Mouse (Mus musculus): ENCODE data around the gene Pcolce. TPM values are rescaled to one million over a fixed set of nuclear protein-coding genes. Genes with fewer than 3 reads are reported as not detected.
"Not testable (repeated sequence)": the region's sequence is repeated elsewhere in the genome, so short reads cannot be mapped to it uniquely, and the experiment has no call there.

The Pcolce gene
- total and polyA plus RNA-seq, 2 experiments from 2014 or later: 16.7 to 18.6 TPM

DNA sequence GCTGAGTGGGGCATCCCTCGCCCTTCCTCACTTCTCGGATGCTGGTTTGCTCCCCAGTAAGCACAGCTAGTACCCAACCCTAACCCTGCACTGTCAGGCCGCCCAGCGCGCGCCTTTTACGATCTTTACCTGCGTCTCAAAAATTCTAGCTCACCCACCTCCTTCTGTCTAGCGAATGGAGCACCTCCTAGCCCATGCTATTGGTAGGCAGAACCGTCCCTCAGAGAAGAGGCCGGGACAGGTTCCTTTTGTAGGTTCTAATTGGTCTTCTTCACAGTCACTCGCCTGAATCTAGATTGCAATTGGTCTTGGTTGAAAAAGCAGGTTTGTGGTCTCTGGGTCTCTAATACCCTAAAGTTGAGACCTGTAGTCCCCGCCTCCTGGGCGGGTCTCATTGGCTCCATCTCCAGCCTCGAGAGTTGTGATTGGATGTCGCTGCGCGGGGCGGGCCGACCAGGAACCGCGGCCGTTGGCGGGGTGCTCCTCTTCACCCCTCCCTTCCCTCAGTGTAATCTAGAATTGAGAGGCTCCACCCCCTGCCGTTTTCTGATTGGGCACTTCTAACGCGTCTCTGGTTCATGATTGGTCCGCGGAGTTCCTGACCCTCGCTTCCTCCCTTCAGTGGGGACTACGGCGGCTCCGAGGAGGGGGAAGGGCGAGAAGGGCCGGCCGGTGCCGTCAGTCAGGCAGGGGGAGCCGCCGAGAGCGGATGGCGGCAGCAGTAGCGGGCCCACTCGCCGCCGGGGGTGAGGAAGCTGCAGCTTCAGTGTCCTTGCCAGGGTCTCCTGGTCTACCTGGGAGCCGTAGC lies 15.1 kb upstream of the Pcolce start, which contains the start of the genes Fbxo24, Lrch4 and Gm20605:
Fbxo24 (minus strand) TSS at position 505 of the 808 bp plus-strand sequence.
Lrch4 (plus strand) TSS at position 624 of the 808 bp plus-strand sequence.
Gm20605 (plus strand) TSS at position 678 of the 808 bp plus-strand sequence.
- Histone ChIP-seq H3K9ac (replicated peaks; ENCODE audit: low read length, poor library complexity, severe bottlenecking) (peak within 1 kb of the TSS; percentile 80), H3K4me3 (ENCODE audit: low read depth, low read length) (peak within 1 kb of the TSS; percentile 92), H3K27me3 (ENCODE audit: insufficient read depth, low read length) (no peaks in the 10 kb centered on the region), H3K36me3 (ENCODE audit: insufficient read depth, low read length) (peaks cover 3% of the 10 kb centered on the region), H3K4me1 (ENCODE audit: insufficient read depth, low read length) (peaks cover 10% of the 10 kb centered on the region), H3K4me2 (ENCODE audit: low read depth, low read length, poor library complexity, severe bottlenecking) (peak within 1 kb of the TSS; percentile 89), H3K9me3 (ENCODE audit: low read length) (no peaks in the 10 kb centered on the region), H3K27ac (ENCODE audit: low read depth, low read length) (peak within 1 kb of the TSS; percentile 87)
- ATAC-seq (ENCODE audit: low FRiP score): peak; percentile 98
- peak; percentile 35; the same call in 1 of the 2 replicates for TF ChIP-seq CTCF (IDR thresholded peaks at IDR 0.05)
- peak; percentile 100 for DNase-seq (ENCODE audit: low spot score)
- under 1% methylated on average over 44 of the region's 46 CpGs for WGBS

DNA sequence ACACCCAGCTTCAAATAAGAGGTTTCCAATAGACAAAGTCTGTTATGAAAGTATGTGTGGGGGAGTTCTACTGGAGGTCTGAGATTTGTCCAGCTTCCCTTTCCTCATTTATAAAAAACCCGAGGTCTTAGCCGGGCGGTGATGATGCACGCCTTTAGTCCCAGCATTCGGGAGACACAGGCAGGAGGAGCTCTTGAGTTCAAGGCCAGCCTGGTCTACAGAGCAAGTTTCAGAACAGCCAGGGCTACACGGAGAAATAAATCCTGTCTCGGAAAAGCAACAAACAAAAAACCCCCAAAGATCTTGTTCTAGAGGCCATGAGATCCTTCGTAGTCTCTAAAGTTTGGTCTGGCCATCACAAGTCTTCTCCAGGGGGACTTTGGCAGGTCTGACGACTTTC lies 14.4 kb upstream of the Pcolce start:
- no peak for DNase-seq (ENCODE audit: low spot score)
- peaks cover 10% of the 10 kb centered on the region for H3K4me1 ChIP-seq (ENCODE audit: insufficient read depth, low read length)
- H3K27ac ChIP-seq (ENCODE audit: low read depth, low read length): peak overlapping the region; percentile 72
- H3K9ac ChIP-seq (replicated peaks; ENCODE audit: low read length, poor library complexity, severe bottlenecking): peak overlapping the region; percentile 50
- no peak for ATAC-seq (ENCODE audit: low FRiP score)
- peak overlapping the region; percentile 43 for H3K4me3 ChIP-seq (ENCODE audit: low read depth, low read length)
- H3K27me3 ChIP-seq (ENCODE audit: insufficient read depth, low read length): no peaks in the 10 kb centered on the region
- H3K4me2 ChIP-seq (ENCODE audit: low read depth, low read length, poor library complexity, severe bottlenecking): peak overlapping the region; percentile 59
- no peaks in the 10 kb centered on the region for H3K36me3 ChIP-seq (ENCODE audit: insufficient read depth, low read length)
- peak; percentile 31; the same call in 1 of the 2 replicates for TF ChIP-seq CTCF (IDR thresholded peaks at IDR 0.05)
- WGBS: 2% methylated on average over 9 of the region's 9 CpGs
- no peaks in the 10 kb centered on the region for H3K9me3 ChIP-seq (ENCODE audit: low read length)

DNA sequence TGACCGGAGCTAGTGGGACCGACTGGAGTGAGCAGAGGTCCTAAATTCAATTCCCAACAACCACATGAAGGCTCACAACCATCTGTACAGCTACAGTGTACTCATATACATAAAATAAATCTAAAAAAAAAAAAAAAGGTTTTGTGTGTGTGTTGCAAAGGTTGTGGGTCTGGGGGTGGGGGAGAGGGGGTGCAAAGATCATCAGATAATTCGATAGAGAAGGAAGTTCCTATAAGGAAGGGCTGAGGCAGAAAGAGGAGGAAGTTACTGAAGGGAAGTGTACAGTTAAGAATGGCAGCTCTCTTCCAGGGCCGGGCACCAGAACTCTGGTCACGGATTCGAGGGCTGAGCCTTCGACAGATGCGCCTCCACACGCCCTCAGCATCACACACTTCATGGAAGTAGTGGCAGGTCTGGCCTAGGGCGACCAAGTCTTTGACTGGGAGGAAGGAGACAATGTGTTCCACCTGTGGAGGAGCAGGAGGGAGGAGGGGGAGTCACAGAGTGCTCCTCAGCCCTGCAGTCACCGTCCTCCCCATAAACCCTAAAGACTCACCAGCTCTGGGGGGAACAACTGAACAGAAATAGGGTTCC lies 10.4 kb upstream of the Pcolce start:
- no peaks in the 10 kb centered on the region for H3K36me3 ChIP-seq (ENCODE audit: insufficient read depth, low read length)
- WGBS: 88% methylated on average over 11 of the region's 11 CpGs

DNA sequence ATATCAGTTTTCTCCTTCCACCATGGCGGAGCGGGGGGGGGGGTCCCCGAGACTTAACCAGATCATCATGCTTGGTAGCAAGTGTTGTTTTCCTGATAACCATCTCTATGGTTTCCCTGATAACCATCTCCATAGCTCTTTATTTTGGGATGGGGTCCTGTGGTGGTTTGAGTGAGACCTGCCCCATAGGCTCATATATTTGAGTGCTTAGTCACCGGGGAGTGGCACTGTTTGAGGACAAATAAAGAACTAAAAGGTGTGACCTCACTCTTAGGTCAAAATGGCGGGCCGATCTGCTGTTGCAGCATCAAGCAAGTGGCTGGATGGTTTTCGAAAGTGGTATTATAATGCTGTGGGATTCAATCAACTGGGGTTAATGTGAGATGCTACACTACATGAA lies 1.8 kb upstream of the Pcolce start:
- DNase-seq (ENCODE audit: low spot score): no peak

More for the DNA sequence above, 10.4 kb upstream of the Pcolce start:
- TF ChIP-seq CTCF (IDR thresholded peaks at IDR 0.05): no peak
- ATAC-seq (ENCODE audit: low FRiP score) (no peak), DNase-seq (ENCODE audit: low spot score) (no peak)
- Histone ChIP-seq H3K9me3 (ENCODE audit: low read length) (no peaks in the 10 kb centered on the region), H3K4me2 (ENCODE audit: low read depth, low read length, poor library complexity, severe bottlenecking) (no peak overlapping the region), H3K4me1 (ENCODE audit: insufficient read depth, low read length) (no peaks in the 10 kb centered on the region), H3K27me3 (ENCODE audit: insufficient read depth, low read length) (no peaks in the 10 kb centered on the region), H3K4me3 (ENCODE audit: low read depth, low read length) (no peak overlapping the region), H3K9ac (replicated peaks; ENCODE audit: low read length, poor library complexity, severe bottlenecking) (no peak overlapping the region), H3K27ac (ENCODE audit: low read depth, low read length) (no peak overlapping the region)

DNA sequence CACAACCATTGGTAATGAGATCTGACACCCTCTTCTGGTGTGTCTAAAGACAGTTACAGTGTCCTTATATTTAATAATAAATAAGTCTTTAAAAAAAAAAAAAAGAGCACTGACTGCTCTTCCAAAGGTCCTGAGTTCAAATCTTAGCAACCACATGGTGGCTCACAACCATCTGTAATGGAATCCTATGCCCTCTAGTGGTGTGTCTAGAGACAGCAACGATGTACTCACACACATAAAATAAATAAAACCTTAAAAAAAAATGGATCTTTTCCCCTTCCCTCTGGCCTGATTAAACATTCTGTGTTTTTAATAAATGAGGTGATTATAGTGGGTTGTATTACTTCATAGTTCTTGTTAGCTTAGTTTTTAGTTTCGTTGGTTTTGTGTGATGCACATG lies 1.3 kb upstream of the Pcolce start:
- not testable (repeated sequence) for H3K9ac ChIP-seq (replicated peaks; ENCODE audit: low read length, poor library complexity, severe bottlenecking); H3K4me3 ChIP-seq (ENCODE audit: low read depth, low read length); H3K4me2 ChIP-seq (ENCODE audit: low read depth, low read length, poor library complexity, severe bottlenecking); H3K27me3 ChIP-seq (ENCODE audit: insufficient read depth, low read length); DNase-seq (ENCODE audit: low spot score); H3K27ac ChIP-seq (ENCODE audit: low read depth, low read length); ATAC-seq (ENCODE audit: low FRiP score); H3K36me3 ChIP-seq (ENCODE audit: insufficient read depth, low read length); H3K4me1 ChIP-seq (ENCODE audit: insufficient read depth, low read length); H3K9me3 ChIP-seq (ENCODE audit: low read length)
- 93% methylated on average over 2 of the region's 2 CpGs for WGBS
- TF ChIP-seq CTCF (IDR thresholded peaks at IDR 0.05): peak; percentile 14; the same call in 1 of the 2 replicates

More for the DNA sequence above, 1.8 kb upstream of the Pcolce start:
- ATAC-seq (ENCODE audit: low FRiP score): no peak
- Histone ChIP-seq H3K27ac (ENCODE audit: low read depth, low read length) (no peak overlapping the region), H3K27me3 (ENCODE audit: insufficient read depth, low read length) (no peaks in the 10 kb centered on the region), H3K9me3 (ENCODE audit: low read length) (no peaks in the 10 kb centered on the region), H3K36me3 (ENCODE audit: insufficient read depth, low read length) (no peaks in the 10 kb centered on the region), H3K4me1 (ENCODE audit: insufficient read depth, low read length) (no peaks in the 10 kb centered on the region), H3K4me2 (ENCODE audit: low read depth, low read length, poor library complexity, severe bottlenecking) (no peak overlapping the region), H3K9ac (replicated peaks; ENCODE audit: low read length, poor library complexity, severe bottlenecking) (no peak overlapping the region), H3K4me3 (ENCODE audit: low read depth, low read length) (no peak overlapping the region)
- 87% methylated on average over 7 of the region's 7 CpGs for WGBS
- TF ChIP-seq CTCF (IDR thresholded peaks at IDR 0.05): no peak

DNA sequence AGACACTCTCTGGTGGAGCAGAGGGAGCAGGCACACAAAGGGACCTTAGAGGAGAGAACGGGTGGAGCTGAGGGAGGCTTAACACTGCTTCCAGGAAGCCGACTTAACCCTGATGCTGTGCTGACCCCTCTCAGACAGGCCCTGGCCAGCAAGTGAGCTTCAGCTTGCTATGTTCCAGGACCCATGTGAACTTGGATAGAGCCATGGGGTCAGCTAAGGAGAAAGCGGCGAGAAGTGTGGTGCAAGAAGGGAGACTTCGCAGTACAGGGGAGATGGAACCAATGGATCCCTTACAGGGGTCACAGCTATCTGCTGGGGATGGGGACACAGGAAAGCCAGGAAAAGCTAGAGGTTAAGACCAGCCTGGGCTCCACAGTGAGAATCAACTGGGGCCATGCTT lies 508 bp downstream of the Pcolce start:
- DNase-seq (ENCODE audit: low spot score) (no peak), ATAC-seq (ENCODE audit: low FRiP score) (no peak)
- Histone ChIP-seq H3K9ac (replicated peaks; ENCODE audit: low read length, poor library complexity, severe bottlenecking) (no peak overlapping the region), H3K27me3 (ENCODE audit: insufficient read depth, low read length) (peaks cover 4% of the 10 kb centered on the region), H3K36me3 (ENCODE audit: insufficient read depth, low read length) (no peaks in the 10 kb centered on the region), H3K27ac (ENCODE audit: low read depth, low read length) (no peak overlapping the region), H3K4me3 (ENCODE audit: low read depth, low read length) (no peak overlapping the region), H3K9me3 (ENCODE audit: low read length) (no peaks in the 10 kb centered on the region), H3K4me1 (ENCODE audit: insufficient read depth, low read length) (no peaks in the 10 kb centered on the region; the same call in 1 of the 2 replicates), H3K4me2 (ENCODE audit: low read depth, low read length, poor library complexity, severe bottlenecking) (no peak overlapping the region)
- WGBS: 73% methylated on average over 5 of the region's 5 CpGs
- TF ChIP-seq CTCF (IDR thresholded peaks at IDR 0.05): no peak
